Mouse (Mus musculus) small intestine, adult 2 months (tissue): ENCODE results near the gene Kndc1.

Experiments used
- CTCF ChIP-seq: fragments of 200-500 bp; IDR thresholded peaks from 2 replicates; pipeline ENCODE4 v1.5.1; 2012; ENCODE audit warnings: low read depth, mild to moderate bottlenecking, control low read depth, inconsistent platforms, low read length, moderate library complexity, mixed read lengths; ENCODE audit not compliant: insufficient replicate concordance, insufficient read length; ENCODE audit errors: extremely low read depth
- POLR2A ChIP-seq: fragments of 200-500 bp; IDR thresholded peaks from 2 replicates; pipeline ENCODE4 v1.6.1; 2012; ENCODE audit warnings: low read depth, mild to moderate bottlenecking, control low read depth, inconsistent platforms, low read length, moderate library complexity

GRCm38 (mm10) chr7:139914141-139915047 lies 19.9 kb downstream of the Kndc1 start:
- no peak for TF ChIP-seq POLR2A
- TF ChIP-seq CTCF: no peak
